Mouse (Mus musculus) hindbrain, embryonic 16.5 days (tissue): ENCODE data around the gene Prss30. TPM values are rescaled to one million over a fixed set of nuclear protein-coding genes. Genes with fewer than 3 reads are reported as not detected.

Source experiments
- ATAC-seq: fragments of 200-750 bp; cut with Nextera tagmentation; 2 replicates; pipeline ENCODE4 v1.8.0; 2017; ENCODE audit warnings: moderate TSS enrichment, moderate library complexity
- H3K27ac ChIP-seq: fragments of 300-500 bp; sonication (generic); 2 replicates; pipeline ENCODE4 v1.5.1; 2014; ENCODE audit warnings: low read depth, mild to moderate bottlenecking, control low read depth, low read length, moderate library complexity
- H3K27me3 ChIP-seq: fragments of 300-500 bp; sonication (generic); replicated peaks from 2 replicates; pipeline ENCODE4 v1.6.1; 2014; ENCODE audit warnings: low read length; ENCODE audit not compliant: control insufficient read depth, insufficient read depth
- H3K36me3 ChIP-seq: fragments of 300-500 bp; sonication (generic); 2 replicates; pipeline ENCODE4 v1.6.1; 2014; ENCODE audit warnings: mild to moderate bottlenecking, low read length, moderate library complexity, mixed read lengths; ENCODE audit not compliant: control insufficient read depth, insufficient read depth
- H3K4me1 ChIP-seq: fragments of 300-500 bp; sonication (generic); 2 replicates; pipeline ENCODE4 v1.6.1; 2014; ENCODE audit warnings: low read depth, low read length; ENCODE audit not compliant: control insufficient read depth, insufficient read depth
- H3K4me2 ChIP-seq: fragments of 300-500 bp; sonication (generic); 2 replicates; pipeline ENCODE4 v1.6.1; 2014; ENCODE audit warnings: mild to moderate bottlenecking, low read length, control low read depth, moderate library complexity
- H3K4me3 ChIP-seq: fragments of 300-500 bp; sonication (generic); 2 replicates; pipeline ENCODE4 v1.5.1; 2014; ENCODE audit warnings: mild to moderate bottlenecking, low read length, control low read depth, moderate library complexity
- H3K9ac ChIP-seq: fragments of 300-500 bp; sonication (generic); 2 replicates; pipeline ENCODE4 v1.6.1; 2014; ENCODE audit warnings: low read depth, mild to moderate bottlenecking, control low read depth, low read length, moderate library complexity
- H3K9me3 ChIP-seq: fragments of 300-500 bp; sonication (generic); 2 replicates; pipeline ENCODE4 v1.6.1; 2014; ENCODE audit warnings: mild to moderate bottlenecking, low read length, moderate library complexity; ENCODE audit not compliant: control insufficient read depth
- WGBS: fragments of 180-500 bp; shearing (Covaris S2); extraction: QIAGEN DNeasy Blood & Tissue Kit; methylation state at CpG from one replicate; pipeline ENCODE4 v1.1.7; 2014; 5-methylcytosine and 5-hydroxymethylcytosine counted together
- polyA plus RNA-seq: library from polyadenylated mRNA; unstranded; fragments of >200 nt; fragmentation: Nextera tagmentation; extraction: Ambion mirVana; gene quantifications from 2 replicates; pipeline ENCODE4 v1.2.1, GENCODE M21; 2015

Prss30 gene
- polyA plus RNA-seq, result not detected in 2 replicates

- no peaks in the 10 kb centered on the region for H3K9me3 ChIP-seq
- H3K27me3 ChIP-seq, result no peaks in the 10 kb centered on the region
- H3K9ac ChIP-seq, result no peak within 1 kb of the TSS
- H3K4me1 ChIP-seq, result no peaks in the 10 kb centered on the region
- H3K36me3 ChIP-seq, result no peaks in the 10 kb centered on the region
- no peak for ATAC-seq
- H3K4me2 ChIP-seq, result no peak within 1 kb of the TSS
- H3K4me3 ChIP-seq, result no peak within 1 kb of the TSS
- no peak within 1 kb of the TSS for H3K27ac ChIP-seq
- 74% methylated on average over 10 of the region's 10 CpGs for WGBS
These were observed at the start of gene Prss30 for GRCm38 (mm10) chr17:23980297-23980909. Prss30 (minus strand) TSS chr17:23980566.

GRCm38 (mm10) chr17:24029477-24029876 is 49.1 kb upstream of the Prss30 start:
- no peaks in the 10 kb centered on the region for H3K9me3 ChIP-seq
- H3K27ac ChIP-seq, result no peak overlapping the region
- no peaks in the 10 kb centered on the region for H3K4me1 ChIP-seq
- H3K9ac ChIP-seq, result no peak overlapping the region
- H3K4me3 ChIP-seq, result no peak overlapping the region
- H3K4me2 ChIP-seq, result no peak overlapping the region
- H3K36me3 ChIP-seq, result no peaks in the 10 kb centered on the region
- ATAC-seq, result no peak
- WGBS, result 85% methylated on average over 7 of the region's 7 CpGs
- no peaks in the 10 kb centered on the region for H3K27me3 ChIP-seq

GRCm38 (mm10) chr17:24021375-24022199 is 41.2 kb upstream of the Prss30 start:
- Histone ChIP-seq H3K4me1 (no peaks in the 10 kb centered on the region), H3K4me3 (no peak overlapping the region), H3K27me3 (no peaks in the 10 kb centered on the region), H3K9me3 (no peaks in the 10 kb centered on the region), H3K27ac (no peak overlapping the region), H3K4me2 (no peak overlapping the region), H3K36me3 (no peaks in the 10 kb centered on the region), H3K9ac (no peak overlapping the region)
- ATAC-seq, result no peak
- 76% methylated on average over 5 of the region's 5 CpGs for WGBS

GRCm38 (mm10) chr17:24020696-24021095 is 40.3 kb upstream of the Prss30 start:
- H3K36me3 ChIP-seq, result no peaks in the 10 kb centered on the region
- no peak for ATAC-seq
- no peaks in the 10 kb centered on the region for H3K27me3 ChIP-seq
- H3K4me1 ChIP-seq, result no peaks in the 10 kb centered on the region
- no peak overlapping the region for H3K27ac ChIP-seq
- H3K4me3 ChIP-seq, result no peak overlapping the region
- 84% methylated on average over 6 of the region's 6 CpGs for WGBS
- H3K4me2 ChIP-seq, result no peak overlapping the region
- no peaks in the 10 kb centered on the region for H3K9me3 ChIP-seq
- H3K9ac ChIP-seq, result no peak overlapping the region

- no peaks in the 10 kb centered on the region for H3K9me3 ChIP-seq
- H3K4me3 ChIP-seq, result no peak overlapping the region
- no peaks in the 10 kb centered on the region for H3K4me1 ChIP-seq
- 29% methylated on average over 14 of the region's 14 CpGs for WGBS
- H3K9ac ChIP-seq, result no peak overlapping the region
- no peak for ATAC-seq
- no peaks in the 10 kb centered on the region for H3K27me3 ChIP-seq
- no peak overlapping the region for H3K27ac ChIP-seq
- H3K4me2 ChIP-seq, result no peak overlapping the region
- H3K36me3 ChIP-seq, result no peaks in the 10 kb centered on the region
These were observed 35.4 kb upstream of the Prss30 start for GRCm38 (mm10) chr17:24015727-24016126.

GRCm38 (mm10) chr17:24014433-24014965 is 34.1 kb upstream of the Prss30 start:
- no peaks in the 10 kb centered on the region for H3K4me1 ChIP-seq
- no peaks in the 10 kb centered on the region for H3K9me3 ChIP-seq
- H3K27me3 ChIP-seq, result no peaks in the 10 kb centered on the region
- H3K9ac ChIP-seq, result no peak overlapping the region
- ATAC-seq, result no peak
- H3K4me3 ChIP-seq, result no peak overlapping the region
- H3K36me3 ChIP-seq, result no peaks in the 10 kb centered on the region
- H3K4me2 ChIP-seq, result no peak overlapping the region
- WGBS, result 87% methylated on average over 5 of the region's 5 CpGs
- no peak overlapping the region for H3K27ac ChIP-seq

GRCm38 (mm10) chr17:24012921-24013320 is 32.6 kb upstream of the Prss30 start:
- 70% methylated on average over 2 of the region's 2 CpGs for WGBS
- Histone ChIP-seq H3K36me3 (no peaks in the 10 kb centered on the region), H3K4me3 (no peak overlapping the region), H3K4me1 (no peaks in the 10 kb centered on the region), H3K4me2 (no peak overlapping the region), H3K27ac (no peak overlapping the region), H3K27me3 (no peaks in the 10 kb centered on the region), H3K9me3 (peaks cover 4% of the 10 kb centered on the region; the same call in 1 of the 2 replicates), H3K9ac (no peak overlapping the region)
- no peak for ATAC-seq

GRCm38 (mm10) chr17:24009617-24010016 is 29.3 kb upstream of the Prss30 start:
- no peak overlapping the region for H3K9ac ChIP-seq
- H3K36me3 ChIP-seq, result no peaks in the 10 kb centered on the region
- no peak overlapping the region for H3K27ac ChIP-seq
- WGBS, result 66% methylated on average over 5 of the region's 5 CpGs
- no peaks in the 10 kb centered on the region for H3K4me1 ChIP-seq
- no peak overlapping the region for H3K4me3 ChIP-seq
- H3K4me2 ChIP-seq, result no peak overlapping the region
- no peak for ATAC-seq
- H3K9me3 ChIP-seq, result peaks cover 4% of the 10 kb centered on the region; the same call in 1 of the 2 replicates
- no peaks in the 10 kb centered on the region for H3K27me3 ChIP-seq

- ATAC-seq, result no peak
These were observed 27.7 kb upstream of the Prss30 start for GRCm38 (mm10) chr17:24008105-24008504.

More at GRCm38 (mm10) chr17:24008105-24008504, 27.7 kb upstream of the Prss30 start:
- H3K4me3 ChIP-seq, result no peak overlapping the region
- no peaks in the 10 kb centered on the region for H3K4me1 ChIP-seq
- H3K9me3 ChIP-seq, result peaks cover 4% of the 10 kb centered on the region; the same call in 1 of the 2 replicates
- no peaks in the 10 kb centered on the region for H3K27me3 ChIP-seq
- H3K4me2 ChIP-seq, result no peak overlapping the region
- WGBS, result 78% methylated on average over 4 of the region's 4 CpGs
- no peak overlapping the region for H3K9ac ChIP-seq
- no peaks in the 10 kb centered on the region for H3K36me3 ChIP-seq
- H3K27ac ChIP-seq, result no peak overlapping the region
